Mouse (Mus musculus) heart, embryonic 16.5 days (tissue): ENCODE results near the gene Zdhhc15. TPM values are rescaled to one million over a fixed set of nuclear protein-coding genes. Genes with fewer than 3 reads are reported as not detected.
"Not testable (repeated sequence)": the region's sequence is repeated elsewhere in the genome, so short reads cannot be mapped to it uniquely, and the experiment has no call there.

Source experiments
- ATAC-seq: fragments of 200-750 bp; cut with Nextera tagmentation; replicated peaks from 2 replicates; pipeline ENCODE4 v1.8.0; 2017; ENCODE audit warnings: moderate number of reproducible peaks; ENCODE audit not compliant: insufficient read depth, low FRiP score; ENCODE audit errors: extremely low read depth
- H3K27ac ChIP-seq: fragments of 300-500 bp; sonication (generic); 2 replicates; pipeline ENCODE4 v1.5.1; 2014; ENCODE audit warnings: mild to moderate bottlenecking, low read length, control low read depth, moderate library complexity
- H3K27me3 ChIP-seq: fragments of 300-500 bp; sonication (generic); 2 replicates; pipeline ENCODE4 v1.6.1; 2014; ENCODE audit warnings: low read length, mixed read lengths; ENCODE audit not compliant: control insufficient read depth, insufficient read depth
- H3K36me3 ChIP-seq: fragments of 300-500 bp; sonication (generic); 2 replicates; pipeline ENCODE4 v1.6.1; 2014; ENCODE audit not compliant: control insufficient read depth, insufficient read depth
- H3K4me1 ChIP-seq: fragments of 300-500 bp; sonication (generic); 2 replicates; pipeline ENCODE4 v1.6.1; 2014; ENCODE audit warnings: low read length, mixed read lengths; ENCODE audit not compliant: control insufficient read depth, insufficient read depth
- H3K4me2 ChIP-seq: fragments of 300-500 bp; sonication (generic); 2 replicates; pipeline ENCODE4 v1.6.1; 2014; ENCODE audit warnings: low read depth, mild to moderate bottlenecking, control low read depth, low read length
- H3K4me3 ChIP-seq: fragments of 300-500 bp; sonication (generic); 2 replicates; pipeline ENCODE4 v1.5.1; 2014; ENCODE audit warnings: mild to moderate bottlenecking, control low read depth, low read length
- H3K9ac ChIP-seq: fragments of 300-500 bp; sonication (generic); 2 replicates; pipeline ENCODE4 v1.6.1; 2014; ENCODE audit warnings: low read length, control low read depth
- H3K9me3 ChIP-seq: fragments of 300-500 bp; sonication (generic); replicated peaks from 2 replicates; pipeline ENCODE4 v1.6.1; 2016; ENCODE audit warnings: low read length; ENCODE audit not compliant: control insufficient read depth
- WGBS: fragments of 180-500 bp; shearing (Covaris S2); extraction: QIAGEN DNeasy Blood & Tissue Kit; methylation state at CpG from one replicate; pipeline ENCODE4 v1.1.7; 2014; 5-methylcytosine and 5-hydroxymethylcytosine counted together
- polyA plus RNA-seq: library from polyadenylated mRNA; unstranded; fragments of >200 nt; fragmentation: Nextera tagmentation; extraction: Ambion mirVana; gene quantifications from 2 replicates; pipeline ENCODE4 v1.2.1, GENCODE M21; 2015

The Zdhhc15 gene
- 4.0 and 4.1 TPM in 2 replicates for polyA plus RNA-seq

DNA sequence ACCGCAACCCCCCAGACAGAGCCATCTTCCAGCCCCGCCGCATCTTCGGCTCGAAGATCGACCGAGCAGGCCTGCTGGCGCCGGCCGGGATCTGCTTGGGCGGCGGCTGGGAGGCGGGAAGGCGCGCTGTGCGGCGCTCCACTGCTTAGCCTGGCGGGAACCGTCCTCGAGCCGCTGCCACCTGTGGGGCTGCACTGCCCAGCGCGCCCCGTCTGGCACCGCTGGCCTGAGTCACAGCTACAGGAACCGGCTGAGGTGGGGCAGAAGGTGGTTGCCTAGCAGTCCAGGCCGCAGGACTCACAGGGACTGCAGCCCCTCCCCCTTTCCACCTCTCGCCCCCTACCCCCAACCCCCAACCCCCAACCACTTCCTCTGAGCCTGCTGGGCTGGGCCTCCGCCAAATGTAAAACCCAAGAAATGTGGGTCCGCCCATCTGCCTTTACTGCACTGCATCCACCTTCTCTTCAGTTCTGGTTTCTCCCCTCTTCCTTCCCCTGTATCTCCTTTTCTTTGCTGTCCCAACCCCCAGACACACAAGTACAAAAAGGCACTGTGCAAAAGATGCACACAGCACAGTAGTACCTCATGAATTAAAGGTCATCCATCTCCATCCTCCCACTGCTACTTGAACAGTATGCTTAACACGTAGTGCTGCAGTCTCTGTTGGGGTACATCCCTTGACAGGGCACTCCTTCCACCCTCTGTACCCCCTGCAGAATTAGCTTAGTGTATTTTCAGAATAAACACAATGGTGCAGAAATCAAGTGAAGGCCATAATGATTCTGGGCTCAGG is at the start of gene Zdhhc15:
Gene Zdhhc15, minus strand, starts transcription at position 308 of the 793 bp plus-strand sequence.
- 15% methylated on average over 27 of the region's 31 CpGs for WGBS
- H3K4me3 ChIP-seq = peak within 1 kb of the TSS; percentile 63
- peak within 1 kb of the TSS; percentile 63 for H3K4me2 ChIP-seq
- no peaks in the 10 kb centered on the region for H3K4me1 ChIP-seq
- peak; percentile 78 for ATAC-seq
- peak within 1 kb of the TSS; percentile 68 for H3K9ac ChIP-seq
- H3K36me3 ChIP-seq = no peaks in the 10 kb centered on the region
- no peaks in the 10 kb centered on the region; the same call in 1 of the 2 replicates for H3K27me3 ChIP-seq
- peak within 1 kb of the TSS; percentile 42 for H3K27ac ChIP-seq
- H3K9me3 ChIP-seq = no peaks in the 10 kb centered on the region

DNA sequence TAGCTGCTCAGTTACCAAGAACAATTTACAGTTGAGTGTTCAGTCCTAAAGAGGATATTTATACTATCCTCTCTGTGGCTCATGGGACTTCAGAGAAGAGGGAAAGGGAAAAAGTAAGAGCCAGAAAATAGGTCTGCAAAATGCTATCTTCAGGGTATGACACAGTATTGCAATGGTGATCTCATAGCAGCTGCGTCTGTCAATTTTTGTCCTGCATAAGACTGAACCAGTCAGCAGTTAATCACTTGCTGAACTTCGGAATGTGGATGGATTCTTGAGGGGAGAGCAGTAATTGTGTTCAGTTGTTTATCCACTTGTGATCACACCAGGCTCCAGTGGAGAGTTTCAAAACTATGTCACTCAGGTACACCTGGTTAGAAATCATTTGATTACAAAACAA is 37.1 kb upstream of the Zdhhc15 start:
- Histone ChIP-seq H3K27me3 (no peaks in the 10 kb centered on the region), H3K9ac (no peak overlapping the region), H3K36me3 (no peaks in the 10 kb centered on the region), H3K4me2 (no peak overlapping the region), H3K9me3 (no peaks in the 10 kb centered on the region), H3K4me1 (no peaks in the 10 kb centered on the region), H3K4me3 (no peak overlapping the region), H3K27ac (no peak overlapping the region)
- 68% methylated on average over 2 of the region's 2 CpGs for WGBS
- ATAC-seq = no peak

DNA sequence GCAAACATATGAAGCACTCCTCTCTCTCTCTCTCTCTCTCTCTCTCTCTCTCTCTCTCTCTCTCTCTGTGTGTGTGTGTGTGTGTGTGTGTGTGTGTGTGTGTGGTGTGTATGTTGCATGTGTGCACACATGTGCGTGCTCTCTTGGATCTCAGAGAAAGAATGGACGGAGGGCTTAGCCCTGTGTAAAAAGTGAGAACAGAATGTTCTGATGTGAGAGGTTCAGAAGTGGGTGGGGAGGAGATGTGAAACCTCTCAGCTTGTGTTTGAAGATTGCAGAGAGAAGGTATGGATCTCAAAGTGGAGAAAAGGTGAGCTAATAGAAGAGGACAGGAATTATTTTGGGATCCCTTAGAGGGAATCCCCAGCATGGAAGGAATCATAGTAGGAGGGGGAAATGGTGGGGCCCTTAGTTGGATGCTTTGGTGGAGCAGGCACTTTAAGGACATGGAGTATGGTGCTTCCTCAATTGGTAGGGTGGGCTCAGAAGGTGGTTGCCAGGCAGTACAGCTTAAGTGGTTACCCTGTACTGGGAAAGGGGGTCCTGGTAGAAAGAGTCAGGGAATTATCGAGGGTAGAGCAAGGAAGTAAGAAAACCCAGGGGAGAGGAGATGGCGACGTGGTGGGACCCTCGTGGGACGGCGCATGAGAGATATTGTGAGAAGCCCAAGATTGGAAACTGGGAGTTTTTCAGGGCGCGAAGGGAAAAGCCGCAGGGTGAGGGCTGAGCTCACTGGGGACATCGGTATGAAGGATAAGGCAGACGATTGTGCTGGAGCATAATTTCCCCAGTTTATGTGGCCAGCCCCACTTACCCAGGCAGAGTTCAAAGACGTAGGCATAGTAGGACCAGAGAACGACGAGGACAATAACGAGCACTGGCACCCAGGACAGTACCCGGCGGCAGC is 761 bp downstream of the Zdhhc15 start:
- WGBS = 23% methylated on average over 19 of the region's 19 CpGs

DNA sequence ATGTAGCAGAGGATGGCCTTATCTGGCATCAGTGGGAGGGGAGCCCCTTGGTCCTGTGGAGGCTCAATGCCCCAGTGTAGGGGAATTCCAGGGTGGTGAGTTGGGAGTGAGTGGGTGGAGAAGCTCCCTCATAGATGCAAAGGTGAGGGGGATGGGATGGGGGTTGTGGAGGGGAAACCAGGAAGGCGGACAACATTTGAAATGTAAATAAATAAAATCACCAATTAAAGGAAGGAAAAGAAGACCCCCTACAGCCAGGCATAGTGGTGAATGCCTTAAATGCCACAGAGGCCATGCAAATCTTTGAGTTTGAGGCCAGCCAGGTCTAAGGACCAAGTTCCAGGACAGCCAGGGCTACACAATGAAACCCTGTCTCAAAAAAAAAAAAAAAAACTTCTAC is 13.9 kb downstream of the Zdhhc15 start:
- H3K27me3 ChIP-seq = no peaks in the 10 kb centered on the region
- H3K27ac ChIP-seq = no peak overlapping the region
- 81% methylated on average over 1 of the region's 1 CpGs for WGBS
- ATAC-seq = no peak
- H3K4me2 ChIP-seq = no peak overlapping the region
- no peaks in the 10 kb centered on the region for H3K9me3 ChIP-seq
- H3K4me1 ChIP-seq = no peaks in the 10 kb centered on the region
- no peak overlapping the region for H3K4me3 ChIP-seq
- H3K36me3 ChIP-seq = no peaks in the 10 kb centered on the region
- no peak overlapping the region for H3K9ac ChIP-seq

More for the DNA sequence above, 761 bp downstream of the Zdhhc15 start:
- Histone ChIP-seq H3K9me3 (no peaks in the 10 kb centered on the region), H3K27me3 (no peaks in the 10 kb centered on the region; the same call in 1 of the 2 replicates), H3K36me3 (no peaks in the 10 kb centered on the region), H3K4me2 (peak overlapping the region; percentile 63), H3K9ac (peak overlapping the region; percentile 68), H3K27ac (peak overlapping the region; percentile 42), H3K4me3 (peak overlapping the region; percentile 63), H3K4me1 (no peaks in the 10 kb centered on the region)
- no peak for ATAC-seq

DNA sequence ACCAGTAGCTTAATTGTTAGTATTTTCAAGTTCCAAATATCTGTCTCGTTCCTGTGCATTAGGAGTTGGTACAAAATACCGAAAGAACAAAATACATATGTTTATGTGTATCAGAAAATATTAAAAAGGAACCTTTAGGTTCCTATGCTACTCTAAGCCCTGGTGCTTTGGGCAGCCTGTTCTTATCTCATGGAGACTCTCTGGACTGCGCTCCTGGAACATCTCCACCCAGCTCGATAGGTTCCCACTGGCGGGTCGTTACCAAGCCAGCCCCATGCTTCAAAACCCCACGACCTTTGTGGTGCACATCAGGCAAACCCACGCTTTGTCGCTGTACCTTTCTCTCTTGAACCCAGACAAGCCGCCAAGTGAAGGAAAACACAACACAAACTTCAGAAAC is 58.3 kb downstream of the Zdhhc15 start:
- no peaks in the 10 kb centered on the region for H3K36me3 ChIP-seq
- H3K4me1 ChIP-seq = no peaks in the 10 kb centered on the region
- 81% methylated on average over 10 of the region's 10 CpGs for WGBS
- H3K4me2 ChIP-seq = no peak overlapping the region
- H3K9ac ChIP-seq = no peak overlapping the region
- ATAC-seq = no peak
- H3K4me3 ChIP-seq = no peak overlapping the region
- no peak overlapping the region for H3K27ac ChIP-seq
- H3K9me3 ChIP-seq = no peaks in the 10 kb centered on the region
- H3K27me3 ChIP-seq = no peaks in the 10 kb centered on the region

DNA sequence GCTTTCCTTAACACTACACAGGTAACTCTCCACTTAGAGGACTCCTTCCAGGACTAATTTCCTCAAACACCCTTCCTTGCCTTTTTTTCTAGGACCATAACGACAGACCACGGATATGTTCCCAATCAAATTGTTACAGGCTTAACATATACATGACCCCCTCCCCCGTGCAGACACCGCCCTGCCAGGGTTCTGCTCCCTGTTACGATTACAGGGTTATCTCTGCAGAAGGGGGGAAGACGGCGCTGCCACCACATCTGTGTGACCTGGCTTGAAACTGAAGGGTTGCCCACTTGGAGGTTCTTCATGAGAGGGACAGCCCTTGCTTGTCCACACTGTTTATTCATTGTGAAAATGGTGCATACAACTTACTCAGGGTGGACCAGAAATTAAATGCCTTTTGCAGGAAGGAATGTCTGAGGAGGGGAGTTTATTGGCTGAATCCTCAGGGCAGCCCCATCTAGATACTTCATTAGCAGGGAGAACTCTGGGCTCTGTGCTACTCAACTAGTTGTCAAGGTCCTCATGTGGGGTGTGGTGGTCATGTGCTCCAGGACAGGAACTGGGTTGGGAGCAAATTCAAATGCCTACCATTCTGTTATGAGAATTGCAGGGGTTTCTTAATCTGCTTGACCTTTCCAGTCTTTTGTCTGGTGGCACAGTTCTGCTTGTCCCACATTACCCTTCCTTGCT is 67.0 kb downstream of the Zdhhc15 start:
- H3K4me3 ChIP-seq, H3K36me3 ChIP-seq, H3K4me1 ChIP-seq, H3K9ac ChIP-seq, ATAC-seq, H3K27me3 ChIP-seq, H3K27ac ChIP-seq, H3K4me2 ChIP-seq, H3K9me3 ChIP-seq: not testable (repeated sequence)
- 100% methylated on average over 1 of the region's 7 CpGs for WGBS

DNA sequence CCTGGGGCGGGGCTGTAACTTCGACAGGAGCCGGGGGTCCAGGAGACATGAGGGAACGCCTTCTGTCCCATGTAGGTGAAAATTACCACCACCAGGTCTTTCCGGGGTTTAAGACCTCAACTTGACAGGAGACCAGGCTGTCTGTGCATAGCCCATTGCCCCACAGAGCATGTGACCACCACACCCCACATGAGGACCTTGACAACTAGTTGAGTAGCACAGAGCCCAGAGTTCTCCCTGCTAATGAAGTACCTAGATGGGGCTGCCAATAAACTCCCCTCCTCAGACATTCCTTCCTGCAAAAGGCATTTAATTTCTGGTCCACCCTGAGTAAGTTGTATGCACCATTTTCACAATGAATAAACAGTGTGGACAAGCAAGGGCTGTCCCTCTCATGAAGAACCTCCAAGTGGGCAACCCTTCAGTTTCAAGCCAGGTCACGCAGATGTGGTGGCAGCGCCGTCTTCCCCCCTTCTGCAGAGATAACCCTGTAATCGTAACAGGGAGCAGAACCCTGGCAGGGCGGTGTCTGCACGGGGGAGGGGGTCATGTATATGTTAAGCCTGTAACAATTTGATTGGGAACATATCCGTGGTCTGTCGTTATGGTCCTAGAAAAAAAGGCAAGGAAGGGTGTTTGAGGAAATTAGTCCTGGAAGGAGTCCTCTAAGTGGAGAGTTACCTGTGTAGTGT is 68.5 kb downstream of the Zdhhc15 start:
- H3K9me3 ChIP-seq, ATAC-seq, H3K27ac ChIP-seq, H3K4me1 ChIP-seq, H3K4me2 ChIP-seq, H3K36me3 ChIP-seq, H3K4me3 ChIP-seq, H3K27me3 ChIP-seq, H3K9ac ChIP-seq: not testable (repeated sequence)
- 69% methylated on average over 5 of the region's 13 CpGs for WGBS

DNA sequence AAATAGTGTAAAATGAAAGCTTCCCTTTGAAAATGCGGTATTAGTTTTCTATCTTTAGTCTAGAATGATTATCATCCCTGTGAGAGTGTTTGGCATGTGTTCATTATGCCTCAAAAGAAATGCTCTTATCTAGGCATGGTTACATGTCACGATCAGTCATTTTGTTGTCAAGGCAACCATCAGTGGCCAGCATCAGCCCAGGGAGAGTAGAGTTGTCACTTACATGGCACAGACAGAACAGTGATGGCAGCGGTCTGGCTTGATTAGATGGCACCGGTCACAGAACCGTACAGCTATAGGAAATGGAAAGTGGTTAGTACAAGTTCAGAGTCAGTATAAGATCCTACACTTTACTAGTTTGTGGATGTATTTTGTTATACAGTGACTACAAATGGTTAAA is 96.9 kb downstream of the Zdhhc15 start:
- no peak overlapping the region for H3K27ac ChIP-seq
- H3K4me2 ChIP-seq = no peak overlapping the region
- H3K36me3 ChIP-seq = no peaks in the 10 kb centered on the region
- H3K27me3 ChIP-seq = no peaks in the 10 kb centered on the region
- H3K4me3 ChIP-seq = no peak overlapping the region
- no peaks in the 10 kb centered on the region for H3K4me1 ChIP-seq
- H3K9ac ChIP-seq = no peak overlapping the region
- H3K9me3 ChIP-seq = no peaks in the 10 kb centered on the region
- ATAC-seq = no peak
- 68% methylated on average over 5 of the region's 5 CpGs for WGBS
